Mouse (Mus musculus): ENCODE data around the gene Madcam1.

The Madcam1 gene

DNA sequence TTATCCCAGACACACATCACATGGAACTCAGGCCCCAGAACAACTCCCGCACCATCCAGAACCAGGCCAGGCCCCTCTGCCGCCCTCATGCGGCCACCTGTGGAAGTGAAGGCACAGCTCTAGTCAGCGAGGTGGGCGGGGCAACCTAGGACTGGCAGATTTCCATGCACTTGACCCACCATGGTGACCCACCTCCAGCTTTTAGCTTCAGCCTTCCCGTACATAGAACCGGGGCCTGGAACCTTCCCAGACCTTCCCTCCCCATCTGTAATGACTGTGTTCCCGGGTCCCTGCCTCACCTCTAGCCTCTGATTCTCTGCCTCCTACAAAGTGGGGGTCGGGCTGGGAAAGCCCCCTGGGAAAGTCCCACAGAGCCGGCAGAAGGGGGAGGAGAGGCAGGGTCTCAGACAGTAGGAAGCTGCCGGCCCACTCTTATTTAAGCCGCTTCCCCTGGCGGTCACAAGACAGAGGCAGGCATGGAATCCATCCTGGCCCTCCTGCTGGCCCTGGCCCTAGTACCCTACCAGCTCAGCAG lies at the start of gene Madcam1:
Madcam1 (plus strand) TSS at position 429 of the 535 bp plus-strand sequence.
- DNase-seq = peak; percentile 76

DNA sequence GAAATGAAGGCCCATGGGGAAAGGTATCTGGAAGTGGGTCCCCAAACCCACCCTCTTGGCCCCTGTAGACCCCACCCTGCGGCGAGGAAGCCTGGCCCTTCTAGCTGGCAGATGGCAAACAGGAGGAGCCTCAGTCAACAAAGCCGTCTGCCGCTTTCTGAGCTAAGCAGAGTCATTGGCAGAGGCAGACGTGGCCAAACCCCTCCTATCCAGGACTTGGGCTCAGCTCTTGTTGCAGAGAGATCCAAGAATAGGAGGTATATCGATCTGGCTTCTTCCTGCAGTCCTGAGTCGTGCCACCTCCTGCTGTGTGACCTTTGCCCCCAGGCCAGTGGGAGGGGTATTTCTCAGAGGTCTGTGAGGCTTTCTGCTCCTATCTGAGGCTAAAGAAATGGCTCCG lies 48.5 kb upstream of the Madcam1 start:
- DNase-seq = no peak

DNA sequence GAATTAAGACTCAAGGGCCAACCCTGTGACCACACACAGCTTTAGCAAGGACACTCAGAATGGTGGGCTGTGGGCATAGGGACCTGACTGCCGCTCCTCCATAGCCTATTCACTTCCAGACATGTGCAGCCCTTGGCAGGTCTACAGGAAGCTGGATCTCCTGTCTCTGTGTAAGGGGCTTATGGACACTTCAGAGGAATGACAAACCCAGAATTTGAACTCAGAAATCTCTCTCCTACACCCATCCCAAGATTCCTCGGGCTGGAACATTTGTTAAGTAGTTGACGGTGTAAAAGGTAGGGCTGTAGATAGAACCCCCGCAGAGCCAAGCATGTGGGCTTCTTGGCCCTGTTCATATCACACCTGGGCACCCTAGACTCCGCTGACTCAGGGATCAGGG lies 48.0 kb upstream of the Madcam1 start:
- DNase-seq = no peak

DNA sequence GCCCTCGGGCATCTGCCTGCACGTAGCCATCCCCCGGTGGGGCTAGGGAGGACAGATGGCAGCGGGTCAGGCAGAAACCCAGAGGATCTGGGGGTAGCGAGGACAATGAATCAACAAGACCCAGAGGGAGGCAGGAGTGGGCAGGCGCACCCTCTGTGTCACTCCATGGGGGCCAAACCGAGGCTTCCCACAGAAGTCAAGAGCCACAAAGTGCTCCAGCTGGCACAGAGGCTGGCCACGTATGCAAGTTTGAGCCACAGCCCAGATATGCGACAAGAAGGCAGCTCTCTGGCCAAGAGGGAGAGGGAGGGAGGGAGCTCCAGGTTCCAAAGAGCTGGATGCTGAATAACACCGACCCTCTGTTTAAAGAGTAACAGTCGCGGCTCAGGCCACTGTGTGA lies 40.4 kb upstream of the Madcam1 start:
- no peak for DNase-seq

DNA sequence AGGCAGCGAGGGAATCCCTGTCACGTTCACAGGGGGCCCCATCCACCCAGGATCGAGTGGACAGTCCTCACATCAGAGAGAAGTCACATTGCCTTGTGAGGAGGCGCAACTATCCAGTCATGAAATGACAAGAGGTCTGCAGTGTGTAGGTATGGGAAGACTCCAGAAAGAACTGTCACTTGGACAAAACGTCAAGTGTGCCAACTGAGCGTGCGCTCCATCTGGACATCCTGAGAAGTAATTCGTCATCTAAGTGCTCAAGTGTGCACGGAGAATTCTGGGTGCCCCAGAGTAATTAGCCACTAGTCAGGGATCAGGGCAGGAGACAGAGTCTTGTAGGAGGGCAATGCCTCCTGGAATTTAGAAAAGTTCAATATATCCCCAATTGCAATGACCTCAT lies 39.0 kb upstream of the Madcam1 start:
- DNase-seq = no peak

DNA sequence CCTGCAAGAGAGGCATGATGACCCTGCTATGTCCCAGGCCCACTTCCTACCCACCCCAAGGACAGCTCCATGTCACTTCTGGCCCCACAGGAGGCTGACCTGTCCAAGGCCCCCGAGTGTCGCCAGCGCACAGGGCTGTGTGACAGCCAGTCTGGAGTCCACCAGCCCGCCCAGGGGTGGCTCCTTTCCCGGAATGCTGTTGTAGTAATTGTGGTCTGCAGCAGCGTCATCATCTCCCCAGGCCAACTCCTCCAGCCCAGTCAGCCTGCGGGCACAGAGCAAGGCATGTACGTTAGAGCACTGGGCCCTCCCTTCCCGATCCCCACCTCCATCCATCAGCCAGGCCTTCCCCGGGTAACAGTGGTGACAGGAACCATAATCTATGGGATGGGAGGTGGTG lies 38.2 kb upstream of the Madcam1 start:
- DNase-seq = no peak

DNA sequence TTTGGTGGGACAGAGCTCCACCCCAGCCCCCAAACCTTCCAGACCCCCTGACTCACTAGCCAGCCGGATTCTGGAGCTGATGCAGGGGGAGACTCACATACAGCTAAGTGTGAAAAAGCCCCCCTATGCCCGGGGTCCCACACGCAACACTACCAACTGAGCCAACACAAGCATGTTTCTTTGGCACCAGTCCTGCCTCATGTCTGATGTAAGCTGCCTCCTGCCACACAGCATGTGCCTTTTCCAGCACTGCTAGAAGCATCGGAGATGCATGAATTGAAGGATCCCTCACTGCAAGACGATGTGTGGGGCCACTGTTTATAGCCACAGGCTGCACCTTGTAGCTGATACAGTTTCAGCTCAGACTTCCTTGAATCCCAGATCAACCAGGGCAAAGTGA lies 36.0 kb upstream of the Madcam1 start:
- DNase-seq = no peak

DNA sequence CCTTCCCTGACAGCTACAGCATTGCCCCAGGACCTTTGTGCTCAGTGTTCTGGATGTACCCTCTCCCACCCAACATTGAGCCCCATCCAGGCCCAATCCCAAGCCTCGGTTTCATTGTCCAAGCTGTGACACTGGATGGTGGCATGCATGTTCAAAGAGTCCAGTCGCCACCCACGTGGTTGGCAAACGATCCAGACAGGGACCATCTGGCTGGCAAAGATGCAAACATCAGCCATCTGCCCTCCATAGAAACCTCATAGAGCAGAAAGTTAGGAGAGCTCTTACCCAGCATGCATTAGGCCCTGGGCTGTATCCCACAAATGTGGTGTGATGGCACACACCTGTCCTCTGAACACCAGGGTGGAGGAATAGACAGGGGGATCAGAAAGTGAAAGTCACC lies 32.9 kb upstream of the Madcam1 start:
- DNase-seq = no peak

DNA sequence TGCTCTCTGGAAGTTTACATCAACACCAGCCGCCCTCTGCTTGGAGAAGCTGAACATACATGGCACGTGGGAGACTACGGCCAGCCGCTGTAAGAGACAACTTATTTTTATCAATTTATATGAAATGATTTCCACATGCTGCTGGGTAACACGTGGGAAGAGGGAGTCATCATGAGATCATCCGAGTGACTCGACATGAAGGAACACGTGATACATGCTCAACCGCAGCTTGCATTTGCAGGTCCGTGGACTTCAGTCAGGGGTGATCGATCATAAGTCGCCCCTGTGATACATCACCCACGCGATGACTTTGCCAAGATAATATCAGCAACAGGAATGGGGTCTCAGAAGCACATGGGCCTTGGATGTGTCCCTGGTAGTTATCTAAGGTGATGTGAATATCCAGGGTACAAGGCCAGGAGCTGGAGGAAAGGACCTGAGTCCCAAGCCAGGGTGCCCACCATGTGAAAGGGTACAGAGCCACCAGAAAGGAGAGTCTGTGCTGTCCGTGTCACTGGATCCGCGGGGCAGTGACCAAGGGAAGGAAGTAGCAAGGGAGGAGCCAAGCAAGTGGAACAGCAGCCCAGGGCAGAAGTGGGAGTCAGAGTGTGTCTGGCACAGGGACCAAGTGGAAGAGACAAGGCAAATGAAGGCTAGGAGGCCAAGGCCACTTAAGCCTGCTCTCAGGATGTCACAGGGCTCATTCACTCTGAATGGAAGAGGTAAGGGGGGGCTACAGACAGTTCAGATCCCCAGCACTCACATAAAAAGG lies 31.2 kb upstream of the Madcam1 start:
- DNase-seq = no peak

DNA sequence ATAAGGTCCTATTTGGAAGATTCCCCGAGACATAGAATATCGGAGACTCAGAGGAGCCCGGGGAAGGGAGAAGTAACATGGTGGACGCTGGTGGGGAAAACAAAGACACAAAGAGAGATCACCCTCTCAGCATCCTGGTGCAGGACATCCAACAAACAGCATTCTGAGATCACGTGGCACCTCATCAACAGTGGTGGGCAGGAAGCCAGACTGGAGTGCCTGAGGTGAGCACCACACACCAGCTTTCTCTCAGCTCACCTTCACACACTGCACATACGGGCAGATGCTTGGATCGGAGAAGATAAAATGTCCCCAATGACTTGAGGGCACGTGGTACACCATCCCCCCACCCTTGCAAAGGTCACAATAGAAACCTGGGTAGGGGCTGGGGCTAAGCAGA lies 28.1 kb upstream of the Madcam1 start:
- no peak for DNase-seq

DNA sequence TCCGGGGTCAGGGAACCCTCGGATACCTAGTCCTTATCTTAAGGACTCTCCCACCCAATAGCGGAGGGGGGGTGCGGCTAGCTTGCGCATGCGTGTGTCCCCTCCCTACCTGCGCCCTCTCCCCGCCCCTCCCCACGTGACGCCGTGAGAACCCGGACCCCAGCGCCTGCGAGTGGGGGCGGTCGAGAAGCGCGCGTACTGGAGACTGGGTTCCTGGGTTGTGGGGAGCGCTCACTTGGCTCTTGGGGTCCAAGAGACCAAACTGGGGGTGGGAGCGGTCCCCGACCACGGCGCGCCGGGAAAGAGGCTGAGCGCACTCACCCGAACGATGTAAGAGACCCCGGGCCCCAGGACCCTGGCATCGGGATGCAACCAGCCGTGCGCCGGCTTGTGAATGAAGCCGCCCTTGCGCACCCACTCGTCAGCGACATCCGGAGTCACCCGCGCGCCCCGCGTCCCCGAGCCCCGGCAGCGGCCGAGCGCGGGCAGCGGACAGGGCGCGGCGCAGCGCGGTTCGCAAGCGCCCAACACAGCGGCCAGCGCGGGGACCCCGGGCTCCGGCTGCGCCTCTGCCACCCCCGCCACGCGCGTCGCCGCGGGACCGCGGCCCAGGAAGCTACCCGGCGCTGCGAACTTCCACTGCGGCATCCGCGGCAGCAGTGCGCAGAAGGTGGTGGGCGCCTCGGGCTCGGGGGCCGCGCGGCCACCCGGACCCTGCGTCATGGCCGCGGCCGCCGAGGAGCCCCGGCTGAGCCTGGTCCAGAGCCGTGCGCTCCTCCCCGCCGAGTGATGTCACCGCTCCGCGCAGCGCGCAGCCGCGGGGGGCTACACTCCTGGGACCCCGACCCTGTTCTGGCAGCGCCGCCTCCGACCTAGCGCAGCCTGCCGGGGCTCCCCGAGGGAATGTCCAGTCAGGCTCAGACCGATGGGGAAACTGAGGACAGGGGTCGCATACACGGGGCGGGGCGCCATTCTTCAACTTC lies 26.9 kb upstream of the Madcam1 start, which contains the start of gene Shc2:
Shc2 (minus strand) TSS at position 791 of the 983 bp plus-strand sequence.
- no peak for DNase-seq

DNA sequence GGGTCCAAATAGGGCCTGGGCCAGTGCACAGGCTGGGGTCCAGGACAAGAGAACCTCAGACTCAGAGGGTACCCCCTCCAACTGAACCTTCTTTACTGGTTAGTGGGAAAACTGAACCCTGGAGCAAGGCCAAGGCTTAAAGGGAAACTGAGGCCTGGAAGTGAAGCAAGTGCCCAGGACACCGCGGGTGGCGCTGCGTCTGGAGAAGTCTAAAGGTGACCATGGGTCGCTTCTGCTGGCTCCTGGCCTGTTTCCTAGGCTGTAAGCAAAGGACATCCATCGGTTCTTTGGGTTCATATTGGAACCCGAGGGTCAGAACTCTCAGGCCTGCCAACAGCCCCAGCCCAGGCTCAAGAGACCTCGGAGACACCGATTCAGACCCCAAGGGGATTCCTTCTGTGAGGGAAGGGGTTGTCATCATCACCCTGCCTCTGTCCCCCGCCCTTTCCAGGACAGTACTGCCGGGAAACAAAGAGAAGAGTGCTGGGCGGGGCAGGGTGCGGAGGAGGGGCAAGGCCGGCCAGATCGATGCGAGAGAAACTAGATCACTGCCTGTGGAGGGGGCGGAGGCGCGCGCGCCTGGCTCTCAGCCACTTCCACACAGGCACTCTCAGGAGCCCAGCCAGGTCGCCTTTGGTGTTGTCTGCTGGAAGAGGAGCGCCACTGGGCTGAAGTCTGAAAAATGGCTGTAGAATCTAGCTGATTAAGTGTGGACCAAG lies 25.7 kb upstream of the Madcam1 start:
- no peak for DNase-seq

DNA sequence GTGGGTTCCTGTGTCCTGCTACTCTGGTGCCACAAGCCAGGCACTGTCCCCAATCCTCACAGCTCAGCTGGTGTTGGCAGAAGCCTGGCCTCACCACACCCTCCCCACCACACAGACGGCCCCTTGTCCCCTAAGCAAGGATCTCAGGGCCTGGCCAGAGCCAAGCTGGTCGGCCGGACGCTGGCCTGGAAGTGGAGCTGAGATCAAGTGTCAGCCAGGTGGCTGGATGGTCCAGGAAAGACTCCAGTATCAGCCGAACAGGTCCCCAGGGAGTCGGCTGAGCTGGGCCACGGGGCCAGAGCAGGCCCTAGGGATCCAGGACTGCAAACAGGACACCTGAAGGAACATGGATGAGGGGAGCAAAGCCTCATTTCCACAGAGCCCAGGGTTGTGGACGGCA lies 18.6 kb upstream of the Madcam1 start, which contains the start of gene Odf3l2:
Odf3l2 (minus strand) TSS at position 28 of the 400 bp plus-strand sequence.
- no peak for DNase-seq

DNA sequence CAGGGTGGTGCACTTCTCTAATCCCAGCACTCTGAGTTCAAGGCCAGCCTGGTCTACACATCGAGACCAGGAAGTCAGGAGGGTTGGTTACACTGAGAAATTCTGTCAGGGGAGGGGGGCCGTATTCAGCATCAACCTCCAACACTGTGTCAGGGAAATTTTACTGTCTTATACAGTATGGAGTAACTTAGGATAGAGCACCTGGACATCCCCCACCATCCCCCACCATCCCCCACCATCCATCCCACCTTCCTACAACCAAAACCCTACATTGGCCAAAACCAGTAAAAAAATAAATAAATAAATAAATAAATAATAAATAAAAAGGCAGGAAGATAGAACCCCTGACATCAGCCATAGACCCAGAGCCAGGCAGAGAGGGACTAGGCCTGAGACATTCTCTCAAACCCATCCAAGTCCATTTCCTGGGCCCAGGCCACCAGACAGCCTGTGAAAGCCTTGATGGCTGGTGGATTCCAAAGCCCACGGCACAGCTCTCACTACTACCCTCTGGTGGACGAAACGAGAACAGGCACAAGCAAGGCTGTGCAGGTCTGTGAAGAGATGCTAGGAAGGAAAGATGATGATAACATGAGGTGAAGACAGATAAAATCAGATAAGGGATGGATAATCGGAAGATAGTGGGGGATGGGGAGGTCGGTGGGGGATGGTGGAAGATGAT lies 15.1 kb upstream of the Madcam1 start:
- peak; percentile 73 for DNase-seq

DNA sequence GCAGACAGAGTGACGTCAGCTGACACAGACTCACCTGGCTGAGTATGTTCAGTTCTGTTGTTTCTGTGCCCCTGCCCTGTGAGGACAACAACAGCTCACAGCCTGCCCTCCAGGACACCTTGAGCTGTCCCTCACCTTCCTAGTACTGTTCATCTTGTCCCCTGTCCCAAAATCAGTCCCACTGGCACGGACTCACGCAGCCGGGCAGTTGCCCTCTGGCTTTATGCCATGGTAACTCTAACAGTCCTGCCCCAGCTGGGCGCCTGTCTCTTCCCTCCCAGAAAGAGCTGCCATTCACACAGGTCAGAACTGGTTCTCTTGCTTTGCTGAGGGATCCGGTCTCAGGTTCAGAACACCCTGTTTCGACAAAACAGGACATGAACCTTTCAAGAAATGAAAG lies 11.6 kb upstream of the Madcam1 start:
- no peak for DNase-seq

DNA sequence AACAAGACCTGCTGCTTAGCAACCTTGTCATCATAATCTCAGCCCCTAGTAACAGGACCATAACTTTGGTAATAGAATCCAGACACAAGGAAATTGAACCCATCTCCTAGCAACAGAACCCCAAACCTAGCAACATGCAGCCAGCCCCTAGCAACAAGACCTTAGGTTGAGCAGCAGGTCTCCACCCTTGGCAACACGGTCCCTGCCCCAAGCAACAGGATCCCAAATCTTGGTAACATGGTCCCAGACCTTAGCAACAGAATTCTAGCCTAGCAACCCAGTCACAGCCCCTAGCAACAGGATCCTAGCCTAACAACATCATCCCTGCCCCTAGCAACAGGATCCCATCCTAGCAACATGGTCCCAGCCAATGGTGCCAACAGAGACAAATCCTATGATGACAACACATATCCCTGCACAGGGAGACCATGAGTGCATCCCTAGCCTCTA lies 9.4 kb upstream of the Madcam1 start:
- DNase-seq = no peak

DNA sequence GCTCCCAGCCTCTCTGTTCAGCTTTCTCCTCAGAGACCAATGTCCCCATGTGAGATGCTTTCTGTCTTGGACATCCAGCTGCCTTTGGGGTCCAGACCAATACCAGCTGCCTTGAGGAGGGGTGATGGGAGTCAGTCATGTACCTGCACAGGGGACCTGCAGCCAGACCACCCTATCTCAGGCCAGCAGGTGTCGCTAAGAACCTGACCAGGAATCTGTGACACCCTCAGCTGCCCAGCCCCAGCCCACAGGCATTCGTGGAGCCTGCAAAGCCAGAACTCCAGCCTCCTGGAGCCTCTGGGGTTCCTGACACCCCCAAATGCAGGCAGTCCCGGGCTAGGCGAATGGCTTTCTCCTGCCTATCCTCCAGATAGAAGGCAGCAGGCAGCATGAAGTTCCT lies 5.5 kb upstream of the Madcam1 start:
- DNase-seq = no peak

DNA sequence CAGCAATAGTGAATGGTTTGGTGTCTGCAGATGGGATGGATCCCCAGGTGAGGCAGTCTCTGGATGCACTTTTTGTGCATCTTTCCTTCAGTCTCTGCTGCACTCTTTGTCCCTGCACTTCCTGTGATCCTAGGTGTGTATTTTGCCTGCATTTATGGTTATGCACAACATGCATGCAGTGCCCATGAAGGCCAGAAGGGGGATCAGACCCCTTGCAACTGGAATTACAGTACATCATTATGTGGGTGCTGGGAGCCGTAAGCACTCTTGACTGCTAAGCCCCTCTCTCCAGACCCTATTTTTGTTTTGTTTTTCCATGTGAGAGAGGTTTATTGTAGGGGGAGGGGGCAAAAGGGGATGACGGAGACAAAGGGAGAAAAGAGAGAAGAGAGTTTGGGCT lies 4.1 kb upstream of the Madcam1 start:
- DNase-seq = no peak

DNA sequence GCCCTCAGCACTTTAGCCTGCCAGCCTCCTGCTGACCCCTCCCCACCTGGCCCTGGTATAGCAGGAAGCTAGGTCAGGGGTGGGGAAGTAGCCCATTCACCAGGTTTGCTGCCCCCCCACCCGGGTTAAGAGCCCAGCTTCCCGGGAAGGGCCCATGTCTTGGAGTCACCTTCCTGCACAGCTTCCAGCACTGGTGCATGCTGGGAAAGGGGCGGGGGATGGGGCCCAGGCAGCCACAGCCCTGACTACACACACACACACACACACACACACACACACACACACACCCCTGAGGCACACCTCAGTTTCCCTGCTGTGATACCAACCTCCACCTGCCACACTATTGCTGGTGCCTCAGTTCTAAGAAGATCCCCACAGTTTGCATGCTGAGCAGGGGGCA lies 2.5 kb upstream of the Madcam1 start:
- DNase-seq = no peak

DNA sequence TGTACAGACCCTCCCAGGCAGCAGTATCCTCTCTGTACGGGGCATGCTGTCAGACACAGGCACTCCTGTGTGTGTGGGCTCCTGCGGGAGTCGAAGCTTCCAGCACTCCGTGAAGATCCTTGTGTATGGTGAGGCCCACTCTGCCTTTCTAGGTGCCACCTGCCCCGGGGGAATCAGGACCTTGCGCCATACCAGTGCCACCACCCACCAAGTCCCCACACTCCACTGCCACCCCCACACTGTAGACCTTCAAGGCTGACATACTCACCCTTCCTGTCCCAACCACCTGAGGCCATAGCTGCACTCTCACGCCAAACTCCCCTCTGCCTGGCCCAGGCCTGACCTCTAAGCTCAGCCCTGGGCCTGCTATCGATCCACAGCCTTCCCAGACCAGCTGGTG lies 692 bp downstream of the Madcam1 start:
- DNase-seq = no peak

DNA sequence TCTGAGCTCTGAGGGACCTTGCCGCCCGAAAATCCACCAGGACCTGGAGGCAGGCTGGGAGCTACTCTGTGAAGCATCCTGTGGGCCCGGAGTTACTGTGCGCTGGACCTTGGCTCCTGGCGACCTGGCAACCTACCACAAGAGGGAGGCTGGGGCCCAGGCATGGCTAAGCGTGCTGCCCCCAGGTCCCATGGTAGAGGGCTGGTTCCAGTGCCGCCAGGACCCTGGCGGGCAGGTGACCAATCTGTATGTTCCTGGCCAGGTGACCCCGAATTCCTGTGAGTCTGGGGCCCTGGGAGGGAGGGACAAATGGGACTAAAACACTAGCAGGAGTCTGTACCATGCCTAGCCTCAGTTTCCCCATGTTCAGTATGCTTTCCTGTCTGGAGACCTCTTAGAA lies 2.1 kb downstream of the Madcam1 start:
- no peak for DNase-seq

DNA sequence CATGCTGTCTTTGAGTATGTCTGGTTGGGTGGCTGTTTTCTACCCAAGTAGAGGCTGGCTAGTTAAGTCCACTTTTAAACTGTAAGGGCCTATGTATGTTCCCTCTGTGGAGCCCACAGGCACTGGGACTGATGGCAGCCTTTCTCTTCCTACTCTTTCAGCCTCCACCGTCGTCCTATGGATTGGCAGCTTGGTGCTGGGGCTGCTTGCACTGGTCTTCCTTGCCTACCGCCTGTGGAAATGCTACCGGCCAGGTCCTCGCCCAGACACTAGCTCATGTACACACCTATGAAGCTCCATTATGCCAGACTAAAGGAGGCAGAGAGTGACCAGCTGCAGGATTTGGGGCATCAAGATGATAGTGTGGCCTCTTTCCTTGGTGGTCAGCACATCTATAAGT lies 3.7 kb downstream of the Madcam1 start:
- DNase-seq = no peak

Data from kidney, adult 18-20 months (tissue).